Mouse (Mus musculus) heart, embryonic 11.5 days (tissue): ENCODE results near the gene Kcnc1. TPM values are rescaled to one million over a fixed set of nuclear protein-coding genes. Genes with fewer than 3 reads are reported as not detected.

Experiments used
- ATAC-seq: fragments of 200-750 bp; cut with Nextera tagmentation; replicated peaks from 2 replicates; pipeline ENCODE4 v1.8.0; 2017; ENCODE audit warnings: moderate library complexity; ENCODE audit not compliant: insufficient number of reproducible peaks, low FRiP score, low TSS enrichment
- H3K27ac ChIP-seq: fragments of 300-500 bp; sonication (generic); 2 replicates; pipeline ENCODE4 v1.5.1; 2014; ENCODE audit warnings: mild to moderate bottlenecking, low read depth, low read length
- H3K27me3 ChIP-seq: fragments of 300-500 bp; sonication (generic); 2 replicates; pipeline ENCODE4 v1.6.1; 2014; ENCODE audit warnings: mild to moderate bottlenecking, low read length, mixed read lengths; ENCODE audit not compliant: control insufficient read depth, insufficient read depth
- H3K36me3 ChIP-seq: fragments of 300-500 bp; sonication (generic); 2 replicates; pipeline ENCODE4 v1.6.1; 2014; ENCODE audit warnings: mild to moderate bottlenecking, low read length, moderate library complexity, mixed read lengths; ENCODE audit not compliant: control insufficient read depth, insufficient read depth
- H3K4me1 ChIP-seq: fragments of 300-500 bp; sonication (generic); 2 replicates; pipeline ENCODE4 v1.6.1; 2014; ENCODE audit warnings: low read length; ENCODE audit not compliant: control insufficient read depth, insufficient read depth
- H3K4me2 ChIP-seq: fragments of 300-500 bp; sonication (generic); 2 replicates; pipeline ENCODE4 v1.6.1; 2014; ENCODE audit warnings: mild to moderate bottlenecking, moderate library complexity
- H3K4me3 ChIP-seq: fragments of 300-500 bp; sonication (generic); 2 replicates; pipeline ENCODE4 v1.5.1; 2014; ENCODE audit warnings: low read depth, low read length
- H3K9ac ChIP-seq: fragments of 300-500 bp; sonication (generic); 2 replicates; pipeline ENCODE4 v1.6.1; 2014; ENCODE audit warnings: mild to moderate bottlenecking, low read depth, low read length, moderate library complexity
- H3K9me3 ChIP-seq: fragments of 300-500 bp; sonication (generic); replicated peaks from 2 replicates; pipeline ENCODE4 v1.6.1; 2016; ENCODE audit warnings: low read length; ENCODE audit not compliant: control insufficient read depth
- WGBS: fragments of 180-500 bp; shearing (Covaris S2); extraction: QIAGEN DNeasy Blood & Tissue Kit; methylation state at CpG from one replicate; pipeline ENCODE4 v1.1.7; 2014; ENCODE audit not compliant: insufficient replicate concordance; 5-methylcytosine and 5-hydroxymethylcytosine counted together
- polyA plus RNA-seq: library from polyadenylated mRNA; unstranded; fragments of >200 nt; fragmentation: Nextera tagmentation; extraction: Ambion mirVana; gene quantifications from 2 replicates; pipeline ENCODE4 v1.2.1, GENCODE M21; 2014

Kcnc1 gene
- polyA plus RNA-seq, 1 experiment from 2014 or later, result 0.21 TPM

DNA sequence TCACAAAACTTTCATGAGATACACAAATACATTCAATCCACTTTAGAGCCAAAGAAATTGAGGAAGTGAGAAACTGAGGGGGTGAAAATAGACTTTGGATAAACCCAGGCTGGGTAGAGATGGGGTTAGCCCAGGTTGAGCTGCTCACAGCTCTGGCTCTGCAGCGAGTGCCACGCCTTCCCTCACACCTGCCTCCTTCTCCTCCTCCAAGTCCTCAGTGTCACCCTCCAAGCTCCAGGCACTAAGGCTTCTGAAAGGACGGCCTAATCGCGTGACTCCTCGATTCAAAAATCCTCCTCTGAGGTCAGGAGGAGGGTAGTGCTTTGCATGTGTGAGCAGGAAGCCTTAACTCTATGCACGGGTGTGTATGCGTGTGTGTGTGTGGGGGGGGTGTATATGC lies 66.8 kb downstream of the Kcnc1 start:
- Histone ChIP-seq H3K9me3 (no peaks in the 10 kb centered on the region), H3K27ac (no peak overlapping the region), H3K4me1 (no peaks in the 10 kb centered on the region), H3K36me3 (no peaks in the 10 kb centered on the region), H3K9ac (no peak overlapping the region), H3K4me3 (no peak overlapping the region), H3K27me3 (no peaks in the 10 kb centered on the region), H3K4me2 (no peak overlapping the region)
- 83% methylated on average over 8 of the region's 8 CpGs for WGBS
- no peak for ATAC-seq

GRCm38 (mm10) chr7:46466422-46466981 lies 70.2 kb downstream of the Kcnc1 start:
- no peak overlapping the region for H3K4me3 ChIP-seq
- no peak for ATAC-seq
- 46% methylated on average over 7 of the region's 7 CpGs for WGBS
- no peaks in the 10 kb centered on the region for H3K27me3 ChIP-seq
- H3K9ac ChIP-seq, result no peak overlapping the region
- H3K9me3 ChIP-seq, result no peaks in the 10 kb centered on the region
- no peak overlapping the region for H3K4me2 ChIP-seq
- no peak overlapping the region for H3K27ac ChIP-seq
- H3K36me3 ChIP-seq, result no peaks in the 10 kb centered on the region
- peaks cover 5% of the 10 kb centered on the region; the same call in 1 of the 2 replicates for H3K4me1 ChIP-seq

GRCm38 (mm10) chr7:46469542-46469941 lies 73.2 kb downstream of the Kcnc1 start:
- 78% methylated on average over 3 of the region's 3 CpGs for WGBS
- Histone ChIP-seq H3K4me1 (peaks cover 8% of the 10 kb centered on the region; the same call in 1 of the 2 replicates), H3K36me3 (no peaks in the 10 kb centered on the region), H3K4me2 (no peak overlapping the region), H3K27me3 (no peaks in the 10 kb centered on the region), H3K9ac (no peak overlapping the region), H3K9me3 (no peaks in the 10 kb centered on the region), H3K27ac (no peak overlapping the region), H3K4me3 (no peak overlapping the region)
- ATAC-seq, result no peak

- no peak; the same call in 1 of the 2 replicates for ATAC-seq
- Histone ChIP-seq H3K9ac (no peak overlapping the region), H3K9me3 (no peaks in the 10 kb centered on the region), H3K27me3 (no peaks in the 10 kb centered on the region), H3K4me1 (peaks cover 8% of the 10 kb centered on the region; the same call in 1 of the 2 replicates), H3K4me3 (no peak overlapping the region), H3K36me3 (no peaks in the 10 kb centered on the region), H3K4me2 (no peak overlapping the region), H3K27ac (no peak overlapping the region)
- 27% methylated on average over 7 of the region's 7 CpGs for WGBS
Observed at GRCm38 (mm10) chr7:46471054-46471737, 74.9 kb downstream of the Kcnc1 start.

- H3K4me2 ChIP-seq, result no peak overlapping the region
- no peak for ATAC-seq
- H3K9me3 ChIP-seq, result no peaks in the 10 kb centered on the region
- no peak overlapping the region for H3K4me3 ChIP-seq
- no peaks in the 10 kb centered on the region for H3K27me3 ChIP-seq
- no peak overlapping the region for H3K27ac ChIP-seq
- WGBS, result 19% methylated on average over 9 of the region's 9 CpGs
- H3K4me1 ChIP-seq, result peaks cover 8% of the 10 kb centered on the region; the same call in 1 of the 2 replicates
- H3K9ac ChIP-seq, result no peak overlapping the region
- H3K36me3 ChIP-seq, result no peaks in the 10 kb centered on the region
Observed at GRCm38 (mm10) chr7:46473141-46473540, 76.8 kb downstream of the Kcnc1 start.

GRCm38 (mm10) chr7:46475464-46475863 lies 79.2 kb downstream of the Kcnc1 start:
- no peak overlapping the region for H3K4me2 ChIP-seq
- no peak overlapping the region for H3K4me3 ChIP-seq
- no peak for ATAC-seq
- no peaks in the 10 kb centered on the region for H3K27me3 ChIP-seq
- peaks cover 8% of the 10 kb centered on the region; the same call in 1 of the 2 replicates for H3K4me1 ChIP-seq
- H3K36me3 ChIP-seq, result no peaks in the 10 kb centered on the region
- 63% methylated on average over 5 of the region's 5 CpGs for WGBS
- H3K27ac ChIP-seq, result no peak overlapping the region
- no peaks in the 10 kb centered on the region for H3K9me3 ChIP-seq
- H3K9ac ChIP-seq, result no peak overlapping the region

GRCm38 (mm10) chr7:46477456-46477855 lies 81.2 kb downstream of the Kcnc1 start:
- no peak overlapping the region for H3K9ac ChIP-seq
- no peaks in the 10 kb centered on the region for H3K27me3 ChIP-seq
- ATAC-seq, result no peak
- H3K27ac ChIP-seq, result no peak overlapping the region
- no peak overlapping the region for H3K4me3 ChIP-seq
- WGBS, result 92% methylated on average over 3 of the region's 3 CpGs
- H3K4me2 ChIP-seq, result no peak overlapping the region
- no peaks in the 10 kb centered on the region for H3K36me3 ChIP-seq
- no peaks in the 10 kb centered on the region for H3K9me3 ChIP-seq
- peaks cover 6% of the 10 kb centered on the region for H3K4me1 ChIP-seq

- Histone ChIP-seq H3K36me3 (no peaks in the 10 kb centered on the region), H3K9ac (no peak overlapping the region), H3K4me2 (no peak overlapping the region), H3K4me3 (no peak overlapping the region), H3K9me3 (no peaks in the 10 kb centered on the region), H3K4me1 (peaks cover 12% of the 10 kb centered on the region), H3K27me3 (no peaks in the 10 kb centered on the region), H3K27ac (no peak overlapping the region)
- WGBS, result 46% methylated on average over 6 of the region's 6 CpGs
- ATAC-seq, result no peak
Observed at GRCm38 (mm10) chr7:46479793-46480192, 83.5 kb downstream of the Kcnc1 start.

- H3K27me3 ChIP-seq, result no peaks in the 10 kb centered on the region
- 0 out of 2 replicates have a peak overlapping the region, but pooled peaks have one; percentile 10 for H3K9ac ChIP-seq
- ATAC-seq, result peak; percentile 83
- H3K27ac ChIP-seq, result peak overlapping the region; percentile 73
- H3K4me1 ChIP-seq, result peaks cover 12% of the 10 kb centered on the region
- 25% methylated on average over 2 of the region's 2 CpGs for WGBS
- no peak overlapping the region for H3K4me2 ChIP-seq
- no peaks in the 10 kb centered on the region for H3K9me3 ChIP-seq
- no peaks in the 10 kb centered on the region for H3K36me3 ChIP-seq
- no peak overlapping the region for H3K4me3 ChIP-seq
Observed at GRCm38 (mm10) chr7:46482099-46482531, 85.8 kb downstream of the Kcnc1 start.
